Mouse (Mus musculus) ES-E14 (cell line): ENCODE results near the gene Slc4a1. TPM values are rescaled to one million over a fixed set of nuclear protein-coding genes. Genes with fewer than 3 reads are reported as not detected.
"Not testable (repeated sequence)": the region's sequence is repeated elsewhere in the genome, so short reads cannot be mapped to it uniquely, and the experiment has no call there.

Source experiments
- DNase-seq: peaks from one replicate; pipeline ENCODE4 v3.0.0-alpha.2; 2013; ENCODE audit warnings: low read depth, low spot score
- H3K27ac ChIP-seq: 2 replicates; pipeline ENCODE4 v1.5.1; 2012; ENCODE audit warnings: low read depth, mild to moderate bottlenecking, low read length, moderate library complexity, mixed read lengths; ENCODE audit not compliant: poor library complexity, insufficient read depth, severe bottlenecking
- H3K36me3 ChIP-seq: 2 replicates; pipeline ENCODE4 v1.6.1; 2012; ENCODE audit warnings: mild to moderate bottlenecking, low read length, moderate library complexity, mixed read lengths; ENCODE audit not compliant: control insufficient read depth, poor library complexity, insufficient read depth, severe bottlenecking
- H3K4me1 ChIP-seq, 2 experiments: fragments of 150-350 bp in 1 of 2; sonication (generic) in 1 of 2; 2 replicates each; pipeline ENCODE4 v1.6.1; 2012; ENCODE audit warnings: low read length in 2 of 2, mild to moderate bottlenecking in 1 of 2, mixed read lengths in 1 of 2; ENCODE audit not compliant: control insufficient read depth in 2 of 2, insufficient read depth in 2 of 2, poor library complexity in 1 of 2
- H3K4me3 ChIP-seq, 2 experiments: fragments of 150-350 bp in 1 of 2; sonication (generic) in 1 of 2; 2 replicates each; pipeline ENCODE4 v1.5.1; 2012; ENCODE audit warnings: low read length in 2 of 2, low read depth in 1 of 2, mild to moderate bottlenecking in 1 of 2, mixed read lengths in 1 of 2; ENCODE audit not compliant: insufficient read depth in 1 of 2, poor library complexity in 1 of 2, severe bottlenecking in 1 of 2
- H3K9ac ChIP-seq: 2 replicates; pipeline ENCODE4 v1.6.1; 2012; ENCODE audit warnings: low read depth, mild to moderate bottlenecking, low read length, mixed read lengths; ENCODE audit not compliant: poor library complexity, insufficient read depth, severe bottlenecking
- H3K9me3 ChIP-seq: fragments of 150-350 bp; sonication (generic); 2 replicates; pipeline ENCODE4 v1.6.1; 2012; ENCODE audit warnings: low read depth, mild to moderate bottlenecking, low read length; ENCODE audit not compliant: control insufficient read depth, insufficient read depth
- CHD2 ChIP-seq: IDR thresholded peaks from 2 replicates; pipeline ENCODE4 v1.6.1; 2014; ENCODE audit warnings: mild to moderate bottlenecking, low read depth, low read length, inconsistent platforms
- HCFC1 ChIP-seq: IDR thresholded peaks from 2 replicates; pipeline ENCODE4 v1.6.1; 2012; ENCODE audit warnings: low read length, inconsistent platforms, borderline replicate concordance; ENCODE audit not compliant: insufficient read depth
- MAFK ChIP-seq: IDR thresholded peaks from 2 replicates; pipeline ENCODE4 v1.6.1; 2014; ENCODE audit warnings: mild to moderate bottlenecking, low read depth, low read length, inconsistent platforms; ENCODE audit not compliant: insufficient read depth
- ZC3H11A ChIP-seq: IDR thresholded peaks from 2 replicates; pipeline ENCODE4 v1.6.1; 2012; ENCODE audit warnings: low read depth, mild to moderate bottlenecking, inconsistent platforms, low read length, borderline replicate concordance
- ZNF384 ChIP-seq: IDR thresholded peaks from 2 replicates; pipeline ENCODE4 v1.6.1; 2012; ENCODE audit warnings: low read depth, low read length, inconsistent platforms
- in situ Hi-C, 2 experiments: fragments of 600-800 bp; cut with MboI; formaldehyde crosslinking; loops; one replicate each; pipeline ENCODE4 v1.15.1; 2025; ENCODE audit warnings: low sequenced_read_pairs in 2 of 2, inconsistent platforms in 1 of 2; ENCODE audit not compliant: unreplicated experiment in 2 of 2
- total RNA-seq: library from RNA; depleted of rRNA; stranded (reverse); fragments of 300-350 nt; gene quantifications from 2 replicates; pipeline ENCODE4 v1.2.3, GENCODE M21; 2012; rRNA removed

The Slc4a1 gene
- 0.18 and 0.21 TPM in 2 replicates for total RNA-seq

GRCm38 (mm10) chr11:102366103-102366502 is at the start of gene Slc4a1:
Slc4a1 (minus strand) TSS chr11:102366203.
- H3K4me1 ChIP-seq, H3K36me3 ChIP-seq, H3K9ac ChIP-seq, H3K27ac ChIP-seq, H3K9me3 ChIP-seq, in situ Hi-C loops, H3K4me3 ChIP-seq, DNase-seq: not testable (repeated sequence)

- Histone ChIP-seq H3K27ac (no peak overlapping the region), H3K4me1 (peaks cover 0 to 6% of the 10 kb centered on the region in 2 experiments; a peak in 2 of 4 replicates), H3K36me3 (no peaks in the 10 kb centered on the region), H3K4me3 (no peak overlapping the region), H3K9me3 (no peaks in the 10 kb centered on the region), H3K9ac (no peak overlapping the region)
- no peak for DNase-seq
- in situ Hi-C loops: no loop called here
- TF ChIP-seq CHD2: no peak
- no peak for TF ChIP-seq MAFK
- TF ChIP-seq HCFC1: no peak
- TF ChIP-seq ZC3H11A: no peak
- no peak for TF ChIP-seq ZNF384
Measured at GRCm38 (mm10) chr11:102415034-102415802, 49.2 kb upstream of the Slc4a1 start.

- in situ Hi-C loops: loop anchor here (5.0 kb wide), 2 partner anchors 111 to 121 kb away; no protein-coding TSS in a partner anchor
- Histone ChIP-seq H3K4me3 (no peak overlapping the region), H3K4me1 (peaks cover 0 to 13% of the 10 kb centered on the region in 2 experiments; a peak in 2 of 4 replicates), H3K36me3 (no peaks in the 10 kb centered on the region), H3K27ac (no peak overlapping the region), H3K9me3 (no peaks in the 10 kb centered on the region), H3K9ac (no peak overlapping the region)
- TF ChIP-seq ZC3H11A (no peak), MAFK (no peak), HCFC1 (no peak), CHD2 (no peak), ZNF384 (no peak)
- DNase-seq: no peak
Measured at GRCm38 (mm10) chr11:102413059-102413458, 47.1 kb upstream of the Slc4a1 start.

- TF ChIP-seq ZC3H11A (peak; percentile 72; the same call in 1 of the 2 replicates), CHD2 (no peak), MAFK (no peak), ZNF384 (0 out of 2 replicates have a peak, but pooled peaks have one; percentile 29), HCFC1 (no peak)
- in situ Hi-C loops: loop anchor here (5.0 kb wide), 2 partner anchors 109 to 119 kb away; no protein-coding TSS in a partner anchor
- no peaks in the 10 kb centered on the region for H3K9me3 ChIP-seq
Measured at GRCm38 (mm10) chr11:102411704-102412103, 45.7 kb upstream of the Slc4a1 start.

More at GRCm38 (mm10) chr11:102411704-102412103, 45.7 kb upstream of the Slc4a1 start:
- H3K36me3 ChIP-seq: no peaks in the 10 kb centered on the region
- no peak overlapping the region for H3K9ac ChIP-seq
- H3K4me3 ChIP-seq: no peak overlapping the region
- peaks cover 0 to 13% of the 10 kb centered on the region in 2 experiments; a peak in 2 of 4 replicates for H3K4me1 ChIP-seq
- DNase-seq: peak; percentile 90
- no peak overlapping the region for H3K27ac ChIP-seq
